Mouse (Mus musculus) neural tube, embryonic 11.5 days (tissue): ENCODE measurements at regions not wholly inside any gene's neighbourhood (a gene's known extent, or its start where the extent isn't known, plus 50 kb on each side); places are given as distances from the start of the nearest gene placed in this dataset.

ENCODE experiments used
- ATAC-seq: fragments of 200-750 bp; cut with Nextera tagmentation; 2 replicates; pipeline ENCODE4 v1.8.0; 2017; ENCODE audit warnings: moderate number of reproducible peaks, mild to moderate bottlenecking, moderate TSS enrichment, moderate library complexity; ENCODE audit not compliant: insufficient read depth, low FRiP score, low TSS enrichment
- DNase-seq: peaks from one replicate; pipeline ENCODE4 v3.0.0-alpha.2; 2015; ENCODE audit warnings: low spot score
- H3K27ac ChIP-seq: fragments of 300-500 bp; sonication (generic); 2 replicates; pipeline ENCODE4 v1.5.1; 2014; ENCODE audit warnings: low read depth, mild to moderate bottlenecking, low read length
- H3K27me3 ChIP-seq: fragments of 300-500 bp; sonication (generic); 2 replicates; pipeline ENCODE4 v1.6.1; 2014; ENCODE audit warnings: mild to moderate bottlenecking, low read length, mixed read lengths; ENCODE audit not compliant: control insufficient read depth, insufficient read depth
- H3K36me3 ChIP-seq: fragments of 300-500 bp; sonication (generic); 2 replicates; pipeline ENCODE4 v1.6.1; 2014; ENCODE audit warnings: mild to moderate bottlenecking, low read length, moderate library complexity, mixed read lengths; ENCODE audit not compliant: control insufficient read depth, insufficient read depth
- H3K4me1 ChIP-seq: fragments of 300-500 bp; sonication (generic); 2 replicates; pipeline ENCODE4 v1.6.1; 2014; ENCODE audit warnings: low read length, mixed read lengths; ENCODE audit not compliant: control insufficient read depth, insufficient read depth
- H3K4me2 ChIP-seq: fragments of 300-500 bp; sonication (generic); 2 replicates; pipeline ENCODE4 v1.6.1; 2014; ENCODE audit warnings: low read depth, mild to moderate bottlenecking, moderate library complexity
- H3K4me3 ChIP-seq: fragments of 300-500 bp; sonication (generic); 2 replicates; pipeline ENCODE4 v1.5.1; 2014; ENCODE audit warnings: low read depth, low read length
- H3K9ac ChIP-seq: fragments of 300-500 bp; sonication (generic); 2 replicates; pipeline ENCODE4 v1.6.1; 2014; ENCODE audit warnings: mild to moderate bottlenecking, low read length
- H3K9me3 ChIP-seq: fragments of 300-500 bp; sonication (generic); 2 replicates; pipeline ENCODE4 v1.6.1; 2016; ENCODE audit warnings: low read length; ENCODE audit not compliant: control insufficient read depth
- WGBS: fragments of 180-500 bp; shearing (Covaris S2); extraction: QIAGEN DNeasy Blood & Tissue Kit; methylation state at CpG from one replicate; pipeline ENCODE4 v1.1.7; 2014; 5-methylcytosine and 5-hydroxymethylcytosine counted together

DNA sequence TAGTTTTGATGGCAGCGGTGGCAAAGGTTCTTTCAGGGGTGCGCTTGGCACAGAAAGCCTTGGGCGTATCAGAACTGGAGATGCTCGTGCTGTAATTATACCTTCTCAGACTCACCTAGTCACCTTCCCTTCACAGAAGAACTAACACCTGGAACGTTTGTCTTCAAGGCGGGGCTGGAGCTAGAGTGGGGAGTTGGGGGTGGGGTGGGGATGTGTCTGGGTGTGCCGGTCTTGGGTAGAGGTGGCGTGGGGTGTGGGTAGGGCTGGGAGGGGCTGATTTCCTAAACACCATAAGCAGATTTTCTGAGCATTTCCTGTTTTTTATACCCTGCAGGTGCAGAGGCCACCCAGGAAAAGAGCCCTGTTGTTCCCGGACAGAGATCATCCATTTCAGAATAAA is 274.5 kb upstream of the Auts2 start:
- Histone ChIP-seq H3K4me1 (no peaks in the 10 kb centered on the region), H3K9me3 (no peaks in the 10 kb centered on the region), H3K4me2 (no peak overlapping the region), H3K36me3 (no peaks in the 10 kb centered on the region), H3K27me3 (no peaks in the 10 kb centered on the region), H3K9ac (no peak overlapping the region), H3K4me3 (no peak overlapping the region), H3K27ac (no peak overlapping the region)
- WGBS, result 90% methylated on average over 9 of the region's 9 CpGs
- DNase-seq (no peak), ATAC-seq (no peak)

DNA sequence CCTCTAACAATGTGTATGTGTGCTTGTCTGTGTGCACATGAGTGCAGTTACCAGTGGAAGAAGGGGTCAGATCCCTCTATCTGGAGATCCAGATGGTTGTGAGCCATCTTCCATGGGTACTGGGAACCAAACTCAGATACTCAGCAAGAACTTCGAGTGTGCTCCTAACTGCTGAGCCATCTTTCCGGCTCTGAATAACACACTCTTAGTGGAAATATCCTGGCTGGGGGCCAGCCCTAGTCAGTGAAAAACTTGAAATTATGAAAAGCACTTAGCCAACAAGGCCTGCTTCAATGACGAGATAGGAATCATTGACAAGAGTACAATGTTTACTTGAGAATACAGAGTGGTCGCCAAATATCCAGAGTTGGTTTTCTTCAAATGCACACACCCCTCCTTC is 266.0 kb upstream of the Auts2 start:
- ATAC-seq (no peak), DNase-seq (no peak)
- H3K9ac ChIP-seq, result no peak overlapping the region
- H3K36me3 ChIP-seq, result no peaks in the 10 kb centered on the region
- H3K9me3 ChIP-seq, result no peaks in the 10 kb centered on the region
- WGBS, result 90% methylated on average over 4 of the region's 4 CpGs
- H3K4me1 ChIP-seq, result no peaks in the 10 kb centered on the region
- no peak overlapping the region for H3K4me2 ChIP-seq
- no peaks in the 10 kb centered on the region for H3K27me3 ChIP-seq
- H3K4me3 ChIP-seq, result no peak overlapping the region
- H3K27ac ChIP-seq, result no peak overlapping the region

GRCm38 (mm10) chr5:132796061-132796460 is 252.9 kb upstream of the Auts2 start:
- Histone ChIP-seq H3K4me2 (no peak overlapping the region), H3K27ac (no peak overlapping the region), H3K27me3 (no peaks in the 10 kb centered on the region), H3K9me3 (0 out of 2 replicates have a peak, but pooled peaks cover 2% of the 10 kb centered on the region), H3K36me3 (no peaks in the 10 kb centered on the region), H3K4me3 (no peak overlapping the region), H3K9ac (no peak overlapping the region), H3K4me1 (no peaks in the 10 kb centered on the region)
- no peak for DNase-seq
- WGBS, result 75% methylated on average over 1 of the region's 1 CpGs
- no peak for ATAC-seq

DNA sequence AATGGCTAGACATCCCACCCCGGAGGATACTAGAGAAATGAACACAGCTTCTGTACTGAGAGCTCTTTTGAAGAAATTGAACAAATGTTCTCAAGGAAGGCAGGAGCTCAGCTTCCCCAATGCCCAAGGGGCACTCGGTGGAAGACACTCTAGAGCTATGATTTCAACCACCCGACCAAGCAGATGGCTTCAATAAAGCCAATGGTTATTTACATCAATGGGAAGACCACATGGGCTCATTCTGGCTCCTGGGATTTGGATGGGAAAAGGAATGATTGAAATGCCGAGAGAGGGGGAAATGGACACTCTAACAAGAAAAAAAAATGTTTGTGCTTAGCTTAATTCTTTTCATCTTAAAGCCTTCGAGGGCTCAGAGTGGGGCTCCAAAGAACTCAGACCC is 249.3 kb upstream of the Auts2 start:
- H3K27ac ChIP-seq, result no peak overlapping the region
- ATAC-seq (no peak), DNase-seq (no peak)
- no peaks in the 10 kb centered on the region for H3K9me3 ChIP-seq
- no peaks in the 10 kb centered on the region for H3K36me3 ChIP-seq
- H3K4me2 ChIP-seq, result no peak overlapping the region
- H3K4me3 ChIP-seq, result no peak overlapping the region
- no peaks in the 10 kb centered on the region for H3K27me3 ChIP-seq
- no peak overlapping the region for H3K9ac ChIP-seq
- WGBS, result 51% methylated on average over 5 of the region's 5 CpGs
- no peaks in the 10 kb centered on the region for H3K4me1 ChIP-seq

- Histone ChIP-seq H3K4me2 (no peak overlapping the region), H3K9me3 (no peaks in the 10 kb centered on the region), H3K36me3 (no peaks in the 10 kb centered on the region), H3K4me1 (no peaks in the 10 kb centered on the region), H3K4me3 (no peak overlapping the region), H3K9ac (no peak overlapping the region), H3K27me3 (no peaks in the 10 kb centered on the region), H3K27ac (no peak overlapping the region)
- WGBS, result 82% methylated on average over 3 of the region's 3 CpGs
- ATAC-seq (no peak), DNase-seq (no peak)
Observed at GRCm38 (mm10) chr5:132785291-132785690, 242.1 kb upstream of the Auts2 start.

DNA sequence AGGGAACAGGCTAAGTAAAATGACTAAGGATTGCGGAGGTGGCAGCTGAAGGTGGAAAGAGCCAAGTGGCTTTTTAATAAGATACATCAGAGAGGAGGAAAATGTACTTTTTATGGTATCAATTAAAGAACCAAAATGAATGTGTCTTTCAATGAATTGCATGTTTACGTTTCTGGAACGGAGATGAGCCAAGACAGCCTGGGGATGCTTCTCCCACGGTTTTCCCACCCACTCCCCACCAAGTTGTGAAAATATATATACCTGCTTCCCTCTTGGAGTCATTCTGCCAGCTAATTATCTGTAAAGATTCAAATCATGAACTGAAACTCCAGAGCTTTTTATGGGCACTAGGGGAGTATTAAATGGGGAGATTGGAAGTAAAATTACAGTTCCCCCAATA is 241.6 kb upstream of the Auts2 start:
- H3K4me3 ChIP-seq, result no peak overlapping the region
- WGBS, result 77% methylated on average over 4 of the region's 4 CpGs
- H3K4me1 ChIP-seq, result no peaks in the 10 kb centered on the region
- H3K4me2 ChIP-seq, result no peak overlapping the region
- no peaks in the 10 kb centered on the region for H3K27me3 ChIP-seq
- no peak for DNase-seq
- H3K36me3 ChIP-seq, result no peaks in the 10 kb centered on the region
- H3K27ac ChIP-seq, result no peak overlapping the region
- H3K9me3 ChIP-seq, result no peaks in the 10 kb centered on the region
- H3K9ac ChIP-seq, result no peak overlapping the region
- no peak for ATAC-seq

DNA sequence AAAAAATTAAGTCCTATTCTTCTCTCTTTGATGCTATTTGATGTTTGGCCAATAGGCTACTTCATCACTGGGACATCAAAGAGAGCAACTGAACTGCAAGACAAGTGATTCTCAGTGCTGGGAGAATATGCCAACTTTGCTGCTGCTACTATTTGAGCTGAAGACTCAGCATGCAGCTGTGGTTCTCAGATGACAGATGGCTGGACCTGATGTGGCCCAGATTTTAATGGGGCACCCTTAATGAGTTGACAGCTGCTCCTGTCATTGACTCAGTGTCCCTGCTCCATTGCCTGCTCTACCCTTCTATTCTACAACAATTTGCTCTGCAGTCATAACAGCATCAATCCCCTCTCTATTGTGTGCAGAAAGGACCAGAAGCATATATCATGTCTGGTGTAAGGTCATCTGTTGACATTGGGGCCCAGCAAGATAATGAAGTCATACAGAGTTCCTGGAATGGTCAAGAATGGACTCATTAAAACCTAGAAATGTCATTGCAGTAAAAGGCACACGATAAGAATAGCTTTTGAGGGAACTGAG is 231.1 kb upstream of the Auts2 start:
- no peaks in the 10 kb centered on the region for H3K9me3 ChIP-seq
- no peak overlapping the region for H3K27ac ChIP-seq
- no peak for ATAC-seq
- H3K9ac ChIP-seq, result no peak overlapping the region
- WGBS, result 73% methylated on average over 1 of the region's 1 CpGs
- no peaks in the 10 kb centered on the region for H3K36me3 ChIP-seq
- H3K4me3 ChIP-seq, result no peak overlapping the region
- no peaks in the 10 kb centered on the region for H3K27me3 ChIP-seq
- no peaks in the 10 kb centered on the region for H3K4me1 ChIP-seq
- DNase-seq, result no peak
- H3K4me2 ChIP-seq, result no peak overlapping the region

GRCm38 (mm10) chr5:132760396-132760795 is 217.3 kb upstream of the Auts2 start:
- DNase-seq (no peak), ATAC-seq (no peak)
- Histone ChIP-seq H3K9ac (no peak overlapping the region), H3K4me2 (no peak overlapping the region), H3K4me3 (no peak overlapping the region), H3K9me3 (no peaks in the 10 kb centered on the region), H3K27ac (no peak overlapping the region), H3K4me1 (no peaks in the 10 kb centered on the region), H3K27me3 (no peaks in the 10 kb centered on the region), H3K36me3 (no peaks in the 10 kb centered on the region)
- WGBS, result 80% methylated on average over 4 of the region's 4 CpGs

- ATAC-seq (no peak), DNase-seq (no peak)
- H3K27me3 ChIP-seq, result no peaks in the 10 kb centered on the region
- H3K9ac ChIP-seq, result no peak overlapping the region
- no peak overlapping the region for H3K27ac ChIP-seq
- H3K36me3 ChIP-seq, result no peaks in the 10 kb centered on the region
- H3K4me3 ChIP-seq, result no peak overlapping the region
- WGBS, result 79% methylated on average over 6 of the region's 6 CpGs
- no peak overlapping the region for H3K4me2 ChIP-seq
- no peaks in the 10 kb centered on the region for H3K9me3 ChIP-seq
- no peaks in the 10 kb centered on the region for H3K4me1 ChIP-seq
Observed at GRCm38 (mm10) chr5:132759751-132760150, 216.6 kb upstream of the Auts2 start.
